Mouse (Mus musculus) myocyte (in vitro differentiated cells): ENCODE data around the gene Utp15.

ENCODE experiments used
- CEBPB ChIP-seq: IDR thresholded peaks from 2 replicates; pipeline ENCODE4 v1.6.1; 2011; ENCODE audit warnings: mild to moderate bottlenecking, moderate library complexity; ENCODE audit not compliant: poor library complexity, insufficient read depth, severe bottlenecking
- MAX ChIP-seq: IDR thresholded peaks from one replicate; pipeline ENCODE4 v1.6.1; 2011; ENCODE audit warnings: low read depth, mild to moderate bottlenecking, control low read depth
- POLR2A ChIP-seq: IDR thresholded peaks from one replicate; pipeline ENCODE4 v1.6.1; 2011; ENCODE audit warnings: low read depth, mild to moderate bottlenecking, control low read depth, moderate library complexity; ENCODE audit not compliant: insufficient read length
- POLR2AphosphoS2 ChIP-seq: IDR thresholded peaks from one replicate; pipeline ENCODE4 v1.6.1; 2011; ENCODE audit warnings: low read depth, control low read depth; ENCODE audit not compliant: insufficient read length
- REST ChIP-seq: IDR thresholded peaks from one replicate; pipeline ENCODE4 v1.6.1; 2011; ENCODE audit warnings: mild to moderate bottlenecking, control low read depth, moderate library complexity; ENCODE audit not compliant: insufficient read depth, insufficient read length
- SRF ChIP-seq: IDR thresholded peaks from one replicate; pipeline ENCODE4 v1.6.1; 2011; ENCODE audit warnings: low read depth; ENCODE audit not compliant: control insufficient read depth, insufficient read length
- TCF12 ChIP-seq: IDR thresholded peaks from one replicate; pipeline ENCODE4 v1.6.1; 2011; ENCODE audit warnings: mild to moderate bottlenecking, control low read depth; ENCODE audit not compliant: poor library complexity, insufficient read depth, severe bottlenecking
- USF1 ChIP-seq: IDR thresholded peaks from one replicate; pipeline ENCODE4 v1.6.1; 2011; ENCODE audit warnings: low read depth, mild to moderate bottlenecking, control low read depth, moderate library complexity

DNA sequence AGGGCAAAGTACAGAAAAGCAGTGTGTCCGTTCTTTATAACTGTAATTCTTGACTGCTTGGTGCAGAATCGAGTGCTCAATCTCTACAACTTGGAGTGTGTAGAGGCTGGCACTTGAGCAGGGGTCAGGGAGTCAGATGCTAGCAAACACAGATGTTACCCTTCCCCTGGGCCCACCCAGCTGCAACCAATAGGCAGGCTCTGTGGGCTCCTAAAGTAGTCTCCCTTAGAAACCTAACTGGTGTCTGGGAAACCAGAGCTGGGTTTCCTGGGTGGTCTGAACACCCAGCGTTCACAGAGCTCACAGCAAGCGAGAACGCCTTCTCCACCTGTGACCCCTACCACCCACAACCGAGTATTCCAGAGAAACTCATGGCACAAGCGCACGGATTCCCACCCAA, 57.7 kb downstream of the Utp15 start:
- no peak for TF ChIP-seq POLR2A
- no peak for TF ChIP-seq MAX
- no peak for TF ChIP-seq POLR2AphosphoS2
- no peak for TF ChIP-seq USF1
- no peak for TF ChIP-seq CEBPB
- no peak for TF ChIP-seq SRF
- TF ChIP-seq REST, result no peak
- TF ChIP-seq TCF12, result no peak
